Mouse (Mus musculus) CD4-positive, CD25-positive, alpha-beta regulatory T cell, adult 9 weeks (primary cell): Measurements from ENCODE around the gene Itm2b. TPM values are rescaled to one million over a fixed set of nuclear protein-coding genes. Genes with fewer than 3 reads are reported as not detected.

ENCODE experiments used
- polyA plus RNA-seq: library from polyadenylated mRNA; unstranded; fragments of 100-300 nt; shearing (Covaris generic); gene quantifications from one replicate; pipeline ENCODE4 v1.2.1, GENCODE M21; 2017

Gene Itm2b
- polyA plus RNA-seq: 1,032 TPM

DNA sequence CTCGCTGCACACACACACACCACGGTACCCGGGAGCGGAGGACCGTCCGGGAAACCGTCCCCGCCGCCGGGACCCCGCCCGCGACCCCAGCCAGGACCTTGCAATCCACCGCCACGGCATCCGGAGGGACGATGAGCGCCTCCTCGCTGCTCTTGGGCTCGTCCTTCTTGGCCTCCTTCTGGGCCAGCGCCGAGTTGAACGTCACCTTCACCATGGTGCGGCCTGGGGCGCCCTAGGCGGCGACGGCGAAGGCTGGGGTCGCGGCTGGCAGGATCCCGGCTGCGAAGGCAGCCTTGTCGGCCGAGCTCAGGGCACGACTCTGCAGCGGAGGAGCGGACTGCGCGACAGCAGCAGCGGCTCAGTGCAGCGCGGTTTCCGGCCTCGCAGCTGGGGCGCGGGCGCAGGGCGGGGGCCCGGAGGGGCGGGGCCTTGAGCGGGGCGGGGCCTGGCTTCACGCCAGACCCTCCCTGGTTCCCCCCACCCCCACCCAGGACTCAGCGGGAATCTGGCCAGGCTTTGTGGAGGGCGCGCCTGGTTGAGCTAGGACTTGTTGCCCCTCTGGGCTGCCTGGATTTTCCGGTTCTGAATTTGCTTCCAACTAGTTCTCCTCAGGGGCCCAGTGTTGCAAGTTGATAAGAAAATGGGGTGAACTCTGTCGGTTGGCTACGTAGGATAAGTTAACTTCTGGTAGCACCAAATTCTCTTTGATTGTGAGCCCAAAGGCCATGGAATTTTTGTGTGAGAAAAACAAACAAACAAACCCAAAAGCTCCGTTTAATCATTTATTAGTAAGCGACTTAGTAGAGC is at the start of gene Itm2b:
TSS of gene Itm2b (minus strand) at position 377 of the 807 bp plus-strand sequence.

GRCm38 (mm10) chr14:73325456-73326381 is 59.4 kb downstream of the Itm2b start, which contains the start of gene Rb1:
Rb1 (minus strand) TSS chr14:73325822.

Other genes with a start within 250 kb of the Itm2b start
- gene Lpar6, start 147.4 kb downstream of the Itm2b start, polyA plus RNA-seq: 24.6 TPM
- gene Rb1, start 59.5 kb downstream of the Itm2b start, polyA plus RNA-seq: 46.1 TPM
- 90.3 TPM for gene Med4, start 124.7 kb upstream of the Itm2b start, polyA plus RNA-seq
- gene Sucla2, start 140.0 kb upstream of the Itm2b start, polyA plus RNA-seq: 74.5 TPM
- gene Nudt15, start 163.0 kb upstream of the Itm2b start, polyA plus RNA-seq: 7.8 TPM